Mouse (Mus musculus): Measurements from ENCODE around the gene Hecw2. TPM values are rescaled to one million over a fixed set of nuclear protein-coding genes. Genes with fewer than 3 reads are reported as not detected.

Hecw2 gene
- 6.0 and 6.8 TPM in 2 replicates for polyA plus RNA-seq (2015; fragmentation: Nextera tagmentation; extraction: Ambion mirVana)

DNA sequence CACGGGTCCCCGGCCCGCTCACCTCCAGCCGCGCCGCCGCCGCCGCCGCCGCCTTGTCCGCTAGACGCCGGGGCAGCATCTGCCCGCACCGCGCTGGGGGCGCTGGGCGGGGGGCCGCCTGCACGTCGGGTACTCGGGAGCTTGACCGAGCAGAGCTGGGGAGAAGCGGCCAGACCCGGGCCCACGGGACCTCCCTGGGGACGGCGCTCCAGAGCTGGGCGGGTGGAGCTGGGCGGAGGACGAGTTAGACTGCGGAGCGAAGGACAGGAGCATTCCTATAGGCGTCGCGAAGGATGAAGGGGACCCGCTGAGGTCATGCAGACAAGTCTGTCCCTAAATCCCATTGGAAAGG lies at the start of gene Hecw2:
Gene Hecw2 (minus strand): TSS at position 215 of the 352 bp plus-strand sequence.
- Histone ChIP-seq H3K4me2 (replicated peaks) (peak within 1 kb of the TSS; percentile 84), H3K9me3 (replicated peaks) (no peaks in the 10 kb centered on the region), H3K27ac (replicated peaks) (peak within 1 kb of the TSS; percentile 90), H3K27me3 (no peaks in the 10 kb centered on the region), H3K9ac (peak within 1 kb of the TSS; percentile 70), H3K4me3 (replicated peaks) (peak within 1 kb of the TSS; percentile 78), H3K4me1 (peaks cover 7% of the 10 kb centered on the region; the same call in 1 of the 2 replicates), H3K36me3 (no peaks in the 10 kb centered on the region)
- peak; percentile 64 for ATAC-seq (ENCODE audit: insufficient number of reproducible peaks, low FRiP score, low TSS enrichment, low read depth)
- 1% methylated on average over 38 of the region's 38 CpGs for WGBS

DNA sequence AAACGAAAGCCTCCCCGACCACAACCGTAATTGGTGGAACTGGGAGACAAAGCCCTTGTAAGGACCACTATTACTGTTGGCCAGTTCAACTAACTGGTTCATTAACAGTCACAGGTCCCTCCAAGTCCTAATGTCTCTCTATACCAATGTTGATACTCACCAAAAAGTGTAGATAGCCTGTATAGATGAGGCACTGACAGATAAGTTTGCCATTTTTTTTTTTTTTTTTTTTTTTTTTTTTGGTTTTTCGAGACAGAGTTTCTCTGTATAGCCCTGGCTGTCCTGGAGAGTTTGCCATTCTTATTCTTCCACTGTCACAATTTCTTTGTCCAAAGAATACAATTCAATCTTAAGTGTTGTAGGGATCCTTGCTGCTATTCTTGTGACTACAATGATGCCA lies 47.8 kb upstream of the Hecw2 start:
- no peaks in the 10 kb centered on the region for H3K9me3 ChIP-seq (replicated peaks)
- no peak for ATAC-seq (ENCODE audit: insufficient number of reproducible peaks, low FRiP score, low TSS enrichment, low read depth)
- no peaks in the 10 kb centered on the region for H3K36me3 ChIP-seq
- no peaks in the 10 kb centered on the region for H3K27me3 ChIP-seq
- 92% methylated on average over 4 of the region's 4 CpGs for WGBS
- no peak overlapping the region for H3K9ac ChIP-seq
- H3K4me3 ChIP-seq (replicated peaks), result no peak overlapping the region
- H3K27ac ChIP-seq (replicated peaks), result no peak overlapping the region
- no peak overlapping the region for H3K4me2 ChIP-seq (replicated peaks)
- no peaks in the 10 kb centered on the region for H3K4me1 ChIP-seq

DNA sequence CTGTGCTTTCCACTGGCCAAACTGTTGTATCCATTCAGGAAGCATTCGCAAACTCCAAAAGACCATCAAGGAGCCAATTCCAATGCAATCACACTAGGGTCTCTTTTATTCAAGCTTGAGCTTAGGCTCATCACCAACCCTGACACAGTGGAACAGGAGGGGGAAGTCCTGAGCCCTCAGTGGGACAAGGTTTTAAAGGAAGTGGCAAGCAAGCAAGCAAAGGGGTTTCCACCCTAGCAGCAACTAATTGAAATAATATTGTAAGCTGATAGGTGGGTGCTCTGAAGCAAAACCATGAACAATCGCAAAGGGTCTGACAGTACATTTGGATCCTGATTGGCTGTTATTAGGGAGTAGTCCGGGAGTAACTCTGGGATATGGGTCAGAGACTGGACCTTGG lies 25.3 kb upstream of the Hecw2 start:
- H3K27me3 ChIP-seq, result no peaks in the 10 kb centered on the region
- no peaks in the 10 kb centered on the region for H3K9me3 ChIP-seq (replicated peaks)
- WGBS, result 90% methylated on average over 3 of the region's 3 CpGs
- H3K4me1 ChIP-seq, result no peaks in the 10 kb centered on the region
- H3K4me2 ChIP-seq (replicated peaks), result no peak overlapping the region
- no peak for ATAC-seq (ENCODE audit: insufficient number of reproducible peaks, low FRiP score, low TSS enrichment, low read depth)
- no peak overlapping the region for H3K27ac ChIP-seq (replicated peaks)
- H3K4me3 ChIP-seq (replicated peaks), result no peak overlapping the region
- H3K9ac ChIP-seq, result no peak overlapping the region
- H3K36me3 ChIP-seq, result no peaks in the 10 kb centered on the region

DNA sequence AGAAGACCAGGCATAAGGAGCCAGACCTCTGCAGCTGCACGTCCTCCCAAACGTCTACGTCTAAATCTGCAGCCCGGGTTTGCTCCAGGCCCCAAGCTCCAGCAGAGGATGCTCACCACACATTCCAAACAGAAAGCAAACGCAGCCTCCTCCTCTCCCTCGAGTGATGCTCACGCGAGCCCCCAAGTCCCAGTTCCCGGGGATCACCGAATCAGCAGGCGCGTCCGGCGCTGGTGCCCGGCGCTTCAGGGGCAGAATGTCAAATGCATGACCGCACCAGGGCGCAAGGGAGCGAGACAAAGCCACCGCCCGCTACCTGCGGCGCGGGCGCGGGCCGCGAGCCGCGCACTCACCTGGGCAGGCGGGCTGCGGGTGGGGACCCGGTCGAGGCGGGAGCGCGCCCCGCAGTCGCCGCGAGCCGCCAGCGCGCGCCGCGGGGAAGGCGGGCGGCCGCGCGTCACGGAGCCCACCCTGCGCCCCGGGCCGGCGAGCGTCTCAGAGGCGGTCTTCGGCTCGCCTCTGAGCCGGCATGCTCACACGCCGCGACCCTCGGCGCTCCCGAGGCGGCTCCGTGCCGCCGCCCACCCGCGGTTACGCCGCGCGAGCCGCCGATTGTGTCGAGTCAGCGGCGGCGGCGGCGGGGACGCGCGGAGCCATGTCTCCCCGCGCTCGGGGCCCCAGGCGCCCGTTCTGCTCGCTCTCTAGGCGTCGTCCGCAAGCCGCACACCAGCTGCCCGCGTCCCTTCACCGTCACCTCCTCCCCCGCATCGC lies 600 bp downstream of the Hecw2 start:
- H3K4me2 ChIP-seq (replicated peaks), result peak overlapping the region; percentile 84
- H3K27me3 ChIP-seq, result no peaks in the 10 kb centered on the region
- H3K27ac ChIP-seq (replicated peaks), result peak overlapping the region; percentile 90
- H3K36me3 ChIP-seq, result no peaks in the 10 kb centered on the region
- ATAC-seq (ENCODE audit: insufficient number of reproducible peaks, low FRiP score, low TSS enrichment, low read depth), result peak; percentile 84
- H3K4me3 ChIP-seq (replicated peaks), result peak overlapping the region; percentile 78
- peak overlapping the region; percentile 70 for H3K9ac ChIP-seq
- peaks cover 7% of the 10 kb centered on the region; the same call in 1 of the 2 replicates for H3K4me1 ChIP-seq
- no peaks in the 10 kb centered on the region for H3K9me3 ChIP-seq (replicated peaks)
- WGBS, result under 1% methylated on average over 86 of the region's 104 CpGs

DNA sequence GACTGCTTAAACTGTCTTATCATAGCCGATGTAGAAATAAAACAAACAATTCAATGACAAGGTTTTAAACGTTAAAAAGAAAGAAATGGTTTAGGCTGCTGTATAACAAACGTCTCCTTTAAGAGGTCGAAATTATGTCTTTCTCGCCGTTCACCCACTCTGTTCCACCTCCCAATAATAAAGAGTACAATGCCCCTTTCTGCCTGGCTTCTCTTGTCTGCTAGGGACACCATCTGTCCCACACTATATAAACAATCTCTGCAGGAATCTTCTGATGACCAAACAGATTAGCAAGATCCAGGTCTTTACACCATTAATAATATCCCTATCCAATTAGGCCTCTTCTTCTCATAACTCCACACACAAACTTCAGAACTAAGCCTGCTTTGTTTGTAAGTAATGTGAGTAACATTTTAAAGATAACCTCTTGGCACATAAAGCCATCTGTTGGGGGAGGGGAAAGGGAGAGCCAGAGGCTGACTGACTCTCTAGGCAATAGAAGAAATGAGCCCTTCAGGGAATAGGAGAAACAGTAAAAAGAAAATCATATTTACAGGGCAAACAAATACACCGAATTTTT lies 1.7 kb downstream of the Hecw2 start:
- H3K36me3 ChIP-seq, result no peaks in the 10 kb centered on the region
- H3K27me3 ChIP-seq, result no peaks in the 10 kb centered on the region
- H3K4me1 ChIP-seq, result peaks cover 7% of the 10 kb centered on the region; the same call in 1 of the 2 replicates
- peak overlapping the region; percentile 22 for H3K4me2 ChIP-seq (replicated peaks)
- no peak overlapping the region for H3K27ac ChIP-seq (replicated peaks)
- H3K9ac ChIP-seq, result no peak overlapping the region
- ATAC-seq (ENCODE audit: insufficient number of reproducible peaks, low FRiP score, low TSS enrichment, low read depth), result no peak
- H3K4me3 ChIP-seq (replicated peaks), result peak overlapping the region; percentile 23
- no peaks in the 10 kb centered on the region for H3K9me3 ChIP-seq (replicated peaks)
- WGBS, result 39% methylated on average over 7 of the region's 7 CpGs

DNA sequence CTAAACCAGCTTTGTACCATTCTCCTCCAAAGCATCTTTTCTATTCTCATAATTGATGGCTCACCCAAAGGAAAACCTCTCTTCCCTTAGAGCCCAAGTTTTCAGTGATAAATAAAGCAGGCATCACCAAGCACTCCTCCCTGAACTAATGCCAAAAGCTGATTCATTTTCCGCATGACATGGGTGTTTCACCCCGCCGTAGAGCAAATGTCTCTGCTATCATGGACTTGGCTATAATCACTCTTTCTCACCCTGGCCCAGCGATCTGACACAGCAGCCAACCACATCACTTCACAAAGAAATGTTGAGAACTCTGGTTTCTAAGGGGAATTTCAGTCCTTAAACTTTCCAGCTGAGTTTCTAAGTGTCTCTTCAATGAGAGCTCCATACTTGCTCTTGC lies 7.4 kb downstream of the Hecw2 start:
- 0 out of 2 replicates have a peak, but pooled peaks cover 3% of the 10 kb centered on the region for H3K4me1 ChIP-seq
- H3K9ac ChIP-seq, result no peak overlapping the region
- no peaks in the 10 kb centered on the region for H3K27me3 ChIP-seq
- H3K4me2 ChIP-seq (replicated peaks), result no peak overlapping the region
- no peak for ATAC-seq (ENCODE audit: insufficient number of reproducible peaks, low FRiP score, low TSS enrichment, low read depth)
- H3K9me3 ChIP-seq (replicated peaks), result no peaks in the 10 kb centered on the region
- no peak overlapping the region for H3K27ac ChIP-seq (replicated peaks)
- WGBS, result 78% methylated on average over 4 of the region's 4 CpGs
- no peak overlapping the region for H3K4me3 ChIP-seq (replicated peaks)
- no peaks in the 10 kb centered on the region for H3K36me3 ChIP-seq

DNA sequence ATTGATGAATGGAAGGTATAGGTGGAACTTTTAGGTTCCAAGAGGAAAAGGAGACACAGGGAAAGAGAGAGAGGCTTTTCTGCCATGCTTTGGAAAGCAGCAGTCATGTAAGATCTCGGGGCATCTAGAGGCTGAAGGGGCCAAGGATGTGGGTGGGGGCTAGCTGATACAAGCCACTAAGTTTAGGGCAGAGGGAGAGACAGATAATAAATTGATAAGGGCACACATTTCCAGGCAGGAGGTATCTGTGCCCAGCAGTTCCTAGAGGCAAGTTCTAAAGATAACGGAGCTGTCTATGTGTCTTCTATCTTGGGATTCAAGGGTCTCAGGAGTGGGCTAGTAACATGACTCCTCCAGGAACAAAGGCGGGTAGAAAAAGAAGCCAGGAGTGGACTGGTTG lies 8.6 kb downstream of the Hecw2 start:
- no peak overlapping the region for H3K4me3 ChIP-seq (replicated peaks)
- no peak overlapping the region for H3K9ac ChIP-seq
- H3K4me2 ChIP-seq (replicated peaks), result no peak overlapping the region
- no peaks in the 10 kb centered on the region for H3K27me3 ChIP-seq
- H3K4me1 ChIP-seq, result 0 out of 2 replicates have a peak, but pooled peaks cover 3% of the 10 kb centered on the region
- H3K9me3 ChIP-seq (replicated peaks), result no peaks in the 10 kb centered on the region
- 52% methylated on average over 3 of the region's 3 CpGs for WGBS
- no peaks in the 10 kb centered on the region for H3K36me3 ChIP-seq
- H3K27ac ChIP-seq (replicated peaks), result no peak overlapping the region
- no peak for ATAC-seq (ENCODE audit: insufficient number of reproducible peaks, low FRiP score, low TSS enrichment, low read depth)

DNA sequence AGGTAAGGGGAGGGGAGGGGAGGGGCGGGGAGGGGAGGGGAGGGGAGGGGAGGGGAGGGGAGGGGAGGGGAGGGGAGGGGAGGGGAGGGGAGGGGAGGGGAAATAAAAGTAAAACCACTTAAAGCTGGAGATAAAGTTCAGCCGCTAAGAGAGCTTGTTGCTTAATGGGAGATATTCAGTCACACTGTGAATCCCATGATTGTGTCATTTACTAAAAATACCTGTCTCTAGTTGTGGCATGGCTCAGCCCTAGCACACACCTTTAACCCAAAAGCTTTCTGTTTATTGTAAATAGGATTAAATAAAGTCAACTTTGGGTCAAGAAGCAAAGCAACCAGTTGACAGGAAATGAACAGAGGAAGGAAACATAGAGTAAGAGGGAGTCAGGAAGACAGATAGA lies 14.3 kb downstream of the Hecw2 start:
- no peaks in the 10 kb centered on the region for H3K4me1 ChIP-seq

DNA sequence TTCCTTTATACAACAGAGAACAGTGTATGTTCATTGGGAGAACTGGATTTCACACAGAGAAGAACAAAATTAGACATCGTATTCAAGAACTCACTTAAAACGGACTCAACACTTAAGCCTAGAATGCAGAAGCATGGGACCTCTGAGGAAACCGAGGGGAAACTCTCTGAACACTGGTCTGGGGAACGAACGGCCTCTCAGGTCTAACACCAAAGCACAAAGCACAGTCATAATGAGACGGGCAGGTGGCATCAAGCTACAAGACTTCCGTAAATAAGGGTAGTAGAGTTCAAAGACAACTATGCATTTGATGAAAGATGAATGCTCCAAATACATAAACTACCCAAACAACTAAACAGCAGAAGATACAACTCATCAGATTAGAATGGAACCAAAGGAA lies 15.8 kb downstream of the Hecw2 start:
- Histone ChIP-seq H3K4me1 (no peaks in the 10 kb centered on the region), H3K9ac (no peak overlapping the region), H3K4me2 (replicated peaks) (no peak overlapping the region), H3K9me3 (replicated peaks) (no peaks in the 10 kb centered on the region), H3K36me3 (no peaks in the 10 kb centered on the region), H3K27ac (replicated peaks) (no peak overlapping the region), H3K27me3 (no peaks in the 10 kb centered on the region), H3K4me3 (replicated peaks) (no peak overlapping the region)
- WGBS, result 89% methylated on average over 7 of the region's 7 CpGs
- no peak for ATAC-seq (ENCODE audit: insufficient number of reproducible peaks, low FRiP score, low TSS enrichment, low read depth)

More for the DNA sequence above, 14.3 kb downstream of the Hecw2 start:
- no peaks in the 10 kb centered on the region for H3K9me3 ChIP-seq (replicated peaks)
- WGBS, result 46% methylated on average over 1 of the region's 2 CpGs
- H3K27ac ChIP-seq (replicated peaks), result no peak overlapping the region
- H3K27me3 ChIP-seq, result no peaks in the 10 kb centered on the region
- no peaks in the 10 kb centered on the region for H3K36me3 ChIP-seq
- H3K4me3 ChIP-seq (replicated peaks), result no peak overlapping the region
- no peak overlapping the region for H3K9ac ChIP-seq
- ATAC-seq (ENCODE audit: insufficient number of reproducible peaks, low FRiP score, low TSS enrichment, low read depth), result no peak
- no peak overlapping the region for H3K4me2 ChIP-seq (replicated peaks)

DNA sequence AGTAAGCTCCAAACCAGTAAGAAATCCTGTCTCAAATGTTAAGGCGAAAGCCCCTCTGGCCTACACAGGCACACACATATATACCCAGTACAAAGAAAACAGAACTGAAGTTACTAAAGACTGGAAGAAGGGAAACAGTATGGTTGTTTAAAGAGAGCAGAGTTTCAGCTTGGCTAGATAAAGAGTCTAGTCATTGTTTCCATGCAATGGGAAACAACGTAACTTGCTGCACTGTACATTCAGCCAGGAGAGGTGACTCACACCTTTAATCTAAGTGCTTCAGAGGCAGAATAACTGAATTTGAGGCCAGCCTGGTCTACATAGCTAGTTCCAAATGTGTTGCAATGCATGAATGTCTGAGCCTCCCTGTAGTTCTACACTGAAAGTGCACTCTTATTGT lies 18.4 kb downstream of the Hecw2 start:
- H3K36me3 ChIP-seq, result no peaks in the 10 kb centered on the region
- 89% methylated on average over 2 of the region's 2 CpGs for WGBS
- H3K9me3 ChIP-seq (replicated peaks), result no peaks in the 10 kb centered on the region
- H3K4me2 ChIP-seq (replicated peaks), result no peak overlapping the region
- no peak overlapping the region for H3K27ac ChIP-seq (replicated peaks)
- no peaks in the 10 kb centered on the region for H3K27me3 ChIP-seq
- no peak overlapping the region for H3K4me3 ChIP-seq (replicated peaks)
- H3K9ac ChIP-seq, result no peak overlapping the region
- H3K4me1 ChIP-seq, result no peaks in the 10 kb centered on the region
- no peak for ATAC-seq (ENCODE audit: insufficient number of reproducible peaks, low FRiP score, low TSS enrichment, low read depth)

DNA sequence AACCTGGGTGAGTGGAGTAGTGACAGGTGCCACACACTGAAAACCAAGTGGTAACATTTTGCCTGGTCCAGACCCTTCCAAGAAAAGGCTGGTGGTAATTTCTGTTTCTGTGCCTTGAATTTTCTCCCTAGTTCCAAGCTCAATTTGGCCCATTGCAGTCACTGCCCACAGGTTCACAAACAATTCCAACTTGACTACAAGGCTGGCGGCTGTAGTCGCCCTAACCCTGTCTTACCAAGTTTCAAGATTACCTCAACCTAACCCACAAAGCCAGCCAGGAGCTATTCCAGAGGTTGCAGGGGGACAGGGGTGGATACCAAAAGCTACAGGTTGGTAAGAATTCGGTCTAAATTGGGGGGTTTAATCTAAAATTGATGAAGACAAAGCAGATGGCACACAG lies 27.0 kb downstream of the Hecw2 start:
- no peaks in the 10 kb centered on the region for H3K36me3 ChIP-seq
- no peaks in the 10 kb centered on the region for H3K4me1 ChIP-seq
- ATAC-seq (ENCODE audit: insufficient number of reproducible peaks, low FRiP score, low TSS enrichment, low read depth), result no peak
- H3K27ac ChIP-seq (replicated peaks), result no peak overlapping the region
- 84% methylated on average over 3 of the region's 3 CpGs for WGBS
- H3K4me3 ChIP-seq (replicated peaks), result no peak overlapping the region
- H3K27me3 ChIP-seq, result no peaks in the 10 kb centered on the region
- no peaks in the 10 kb centered on the region for H3K9me3 ChIP-seq (replicated peaks)
- no peak overlapping the region for H3K4me2 ChIP-seq (replicated peaks)
- no peak overlapping the region for H3K9ac ChIP-seq

DNA sequence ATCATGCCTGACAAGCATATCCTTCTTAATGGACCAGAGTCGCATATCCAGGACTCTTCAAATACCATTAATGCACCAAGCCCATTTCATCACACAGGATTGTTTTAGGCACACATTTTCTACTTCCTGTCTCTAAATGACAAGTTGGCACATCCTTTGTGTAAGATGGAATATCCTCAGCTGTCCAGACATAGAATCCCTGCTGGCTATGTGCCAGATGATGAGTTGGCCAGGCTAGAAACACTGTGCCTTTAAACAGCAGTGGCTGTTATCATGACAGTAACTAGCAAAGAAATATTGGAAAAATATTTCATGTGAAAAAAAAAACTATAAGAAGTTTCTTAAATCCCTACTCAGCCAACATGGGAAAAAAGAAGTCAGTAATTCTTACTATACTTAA lies 35.4 kb downstream of the Hecw2 start:
- H3K4me1 ChIP-seq, result no peaks in the 10 kb centered on the region
- H3K9me3 ChIP-seq (replicated peaks), result no peaks in the 10 kb centered on the region
- ATAC-seq (ENCODE audit: insufficient number of reproducible peaks, low FRiP score, low TSS enrichment, low read depth), result no peak
- H3K27me3 ChIP-seq, result no peaks in the 10 kb centered on the region
- H3K9ac ChIP-seq, result no peak overlapping the region
- H3K4me2 ChIP-seq (replicated peaks), result no peak overlapping the region
- no peaks in the 10 kb centered on the region for H3K36me3 ChIP-seq
- no peak overlapping the region for H3K4me3 ChIP-seq (replicated peaks)
- no peak overlapping the region for H3K27ac ChIP-seq (replicated peaks)
- 55% methylated on average over 1 of the region's 1 CpGs for WGBS
